ENCODE assay signal across 31 mouse cellular contexts in the genomic region with DNA sequence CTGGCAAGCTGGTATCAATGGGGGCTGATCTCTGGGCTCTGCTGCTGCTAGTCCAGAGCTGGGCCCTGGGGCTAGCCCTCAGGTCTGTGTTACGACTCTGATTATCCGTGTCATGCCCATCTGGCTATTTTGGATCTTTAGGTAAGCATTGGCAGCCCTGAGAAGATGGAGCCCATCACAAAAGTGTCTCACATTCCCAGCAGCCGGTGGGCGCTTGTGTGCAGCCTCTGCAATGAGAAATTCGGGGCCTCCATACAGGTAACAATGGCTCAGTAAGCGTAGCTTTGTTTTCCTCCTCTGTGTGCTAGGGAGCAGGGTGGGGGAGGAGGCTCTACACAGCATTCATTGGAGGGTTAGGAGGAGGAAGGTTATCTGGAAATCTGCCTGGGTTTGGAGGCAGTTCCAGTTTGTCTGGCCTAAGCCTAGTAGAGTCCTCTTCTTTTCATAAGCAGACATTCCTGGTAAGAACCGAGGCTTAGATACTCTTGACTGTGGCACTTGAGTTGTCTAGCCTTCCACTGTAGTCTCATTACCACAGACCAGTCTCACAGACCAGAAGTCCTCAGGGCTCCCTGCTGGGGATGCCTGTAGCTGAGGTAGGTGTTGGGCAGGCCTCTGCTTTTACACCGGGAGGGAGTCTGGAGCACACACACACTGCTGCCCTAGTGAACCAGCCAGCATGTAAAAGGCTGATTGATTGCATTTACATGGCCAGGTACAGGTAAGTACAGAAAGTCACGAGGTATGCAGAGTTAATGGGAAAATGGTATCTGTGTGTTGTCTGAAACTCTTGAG. TPM values are rescaled to one million over a fixed set of nuclear protein-coding genes. Genes with fewer than 3 reads are reported as not detected.
DNase-seq lines count a peak whose midpoint lies in the region; ATAC-seq lines count a peak whose summit lies in the region.
"Had no signal": no experiment of that assay in that cellular context is flagged by ENCODE, and none has a peak within 500 bp of the region (broad histone marks: within the 10 kb centered on the region; RNA-seq: fewer than 3 reads in every experiment).

No protein-coding gene starts in this region.

- no peak overlapping the region for H3K4me2 ChIP-seq in kidney, embryonic 14.5 days (replicated peaks; ENCODE audit: low read depth, low read length)
- no peak overlapping the region for H3K4me2 ChIP-seq in midbrain, embryonic 16.5 days (ENCODE audit: low read length)
- no peak overlapping the region for H3K4me2 ChIP-seq in midbrain, embryonic 15.5 days
- H3K4me2 ChIP-seq: forebrain, embryonic 12.5 days; heart, embryonic 11.5 days; hindbrain, embryonic 13.5 days; limb, embryonic 12.5 days; liver, embryonic 11.5 days; midbrain, embryonic 12.5 days; neural tube, embryonic 15.5 days had no signal

- no peak overlapping the region for H3K27ac ChIP-seq in kidney, embryonic 14.5 days (ENCODE audit: low read depth, low read length)
- H3K27ac ChIP-seq in midbrain, embryonic 16.5 days (ENCODE audit: low read length) = 0 out of 2 replicates have a peak overlapping the region, but pooled peaks have one; percentile 6
- H3K27ac ChIP-seq in midbrain, embryonic 15.5 days = no peak overlapping the region
- H3K27ac ChIP-seq: forebrain, embryonic 12.5 days; limb, embryonic 12.5 days; midbrain, embryonic 12.5 days; neural tube, embryonic 15.5 days; stomach, postnatal 0 days had no signal

- ATAC-seq in kidney, embryonic 14.5 days (ENCODE audit: low FRiP score, low TSS enrichment) = no peak
- ATAC-seq in midbrain, embryonic 16.5 days = no peak
- no peak for ATAC-seq in midbrain, embryonic 15.5 days (replicated peaks)
- ATAC-seq: Patski had no signal

- 0 out of 2 replicates have a peak, but pooled peaks cover 4% of the 10 kb centered on the region for H3K4me1 ChIP-seq in kidney, embryonic 14.5 days (ENCODE audit: control insufficient read depth, insufficient read depth, low read length)
- peaks cover 19% of the 10 kb centered on the region for H3K4me1 ChIP-seq in midbrain, embryonic 16.5 days (ENCODE audit: control insufficient read depth, insufficient read depth, low read length)
- peaks cover 21% of the 10 kb centered on the region for H3K4me1 ChIP-seq in midbrain, embryonic 15.5 days

- H3K4me3 ChIP-seq in kidney, embryonic 14.5 days (ENCODE audit: low read length) = no peak overlapping the region
- no peak overlapping the region for H3K4me3 ChIP-seq in midbrain, embryonic 16.5 days (ENCODE audit: low read depth, low read length)
- no peak overlapping the region for H3K4me3 ChIP-seq in midbrain, embryonic 15.5 days
- H3K4me3 ChIP-seq: forebrain, embryonic 12.5 days; hindbrain, embryonic 13.5 days; limb, embryonic 12.5 days; midbrain, embryonic 12.5 days; neural tube, embryonic 15.5 days had no signal

- no peak overlapping the region for H3K9ac ChIP-seq in kidney, embryonic 14.5 days (ENCODE audit: low read depth, low read length)
- no peak overlapping the region for H3K9ac ChIP-seq in midbrain, embryonic 16.5 days (ENCODE audit: low read depth, low read length)
- no peak overlapping the region for H3K9ac ChIP-seq in midbrain, embryonic 15.5 days
- H3K9ac ChIP-seq: forebrain, embryonic 12.5 days; hindbrain, embryonic 13.5 days; limb, embryonic 12.5 days; midbrain, embryonic 12.5 days; neural tube, embryonic 15.5 days had no signal

- peaks cover 48% of the 10 kb centered on the region for H3K36me3 ChIP-seq in kidney, embryonic 14.5 days (ENCODE audit: control insufficient read depth, insufficient read depth, low read length)
- peaks cover 21% of the 10 kb centered on the region for H3K36me3 ChIP-seq in midbrain, embryonic 16.5 days (ENCODE audit: control insufficient read depth, insufficient read depth, low read length)
- H3K36me3 ChIP-seq in midbrain, embryonic 15.5 days (replicated peaks) = no peaks in the 10 kb centered on the region; the same call in 1 of the 2 replicates

- peak; percentile 4 for DNase-seq in kidney, adult 18-20 months
- DNase-seq in ZHBTc4 (ENCODE audit: low read depth, low spot score) = peak; percentile 58
- no peak for DNase-seq in left cerebral cortex, adult 9 months (ENCODE audit: low spot score in 2 of 2)
- DNase-seq in testis, postnatal 10 days (ENCODE audit: low spot score) = no peak
- DNase-seq: adrenal gland, adult 2 months; adrenal gland, postnatal 36 days; B cell, adult 2 months; cerebellum, adult 18-20 months; cerebellum, postnatal 10 days; gastrocnemius, postnatal 10 days; heart, postnatal 4 days; kidney, adult 8-10 months; kidney, postnatal 4 days; layer of hippocampus, postnatal 36 days; lung, postnatal 36 days; right cerebral cortex, adult 18-20 months; spleen, adult 18-20 months; thymus, adult 2 months; thymus, postnatal 4 days had no signal

- H3K27me3 ChIP-seq in kidney, embryonic 14.5 days (ENCODE audit: control insufficient read depth, insufficient read depth, low read length) = no peaks in the 10 kb centered on the region
- H3K27me3 ChIP-seq in midbrain, embryonic 16.5 days (ENCODE audit: control insufficient read depth, insufficient read depth, low read depth, low read length) = no peaks in the 10 kb centered on the region
- H3K27me3 ChIP-seq in midbrain, embryonic 15.5 days (replicated peaks) = no peaks in the 10 kb centered on the region
- H3K27me3 ChIP-seq: forebrain, embryonic 12.5 days; hindbrain, embryonic 13.5 days; limb, embryonic 12.5 days; midbrain, embryonic 12.5 days; neural tube, embryonic 15.5 days; Patski had no signal

- H3K9me3 ChIP-seq in kidney, embryonic 14.5 days (ENCODE audit: control insufficient read depth, low read length) = no peaks in the 10 kb centered on the region
- H3K9me3 ChIP-seq in midbrain, embryonic 16.5 days (replicated peaks; ENCODE audit: control insufficient read depth, low read length, poor library complexity, severe bottlenecking) = no peaks in the 10 kb centered on the region
- no peaks in the 10 kb centered on the region for H3K9me3 ChIP-seq in midbrain, embryonic 15.5 days
- H3K9me3 ChIP-seq: forebrain, embryonic 12.5 days; hindbrain, embryonic 13.5 days; limb, embryonic 12.5 days; midbrain, embryonic 12.5 days; neural tube, embryonic 15.5 days had no signal

- WGBS in kidney, embryonic 14.5 days = 86% methylated on average over 9 of the region's 9 CpGs
- 72% methylated on average over 9 of the region's 9 CpGs for WGBS in midbrain, embryonic 16.5 days
- WGBS in midbrain, embryonic 15.5 days = 72% methylated on average over 9 of the region's 9 CpGs

RNA-seq across cellular contexts. Expression of a gene that starts 45.9 kb away (rescaled TPM):
- polyA plus RNA-seq in kidney, embryonic 14.5 days (2014; fragmentation: Nextera tagmentation; extraction: Ambion mirVana) = 14.6 and 22.1 TPM in 2 replicates
- 13.2 and 14.2 TPM in 2 replicates for polyA plus RNA-seq in midbrain, embryonic 16.5 days (2015; fragmentation: Nextera tagmentation; extraction: Ambion mirVana)
- 13.8 and 14.0 TPM in 2 replicates for polyA plus RNA-seq in midbrain, embryonic 15.5 days (2015; fragmentation: Nextera tagmentation; extraction: Ambion mirVana)

Comparison
In these comparisons a context has a peak if more than half of its experiments do, and no peak if none do; other contexts are left out.
1. DNase-seq: peak in kidney, adult 18-20 months (single experiment) and ZHBTc4 (single experiment); none in left cerebral cortex, adult 9 months (0 of 2) and testis, postnatal 10 days (single experiment).